Mouse (Mus musculus): ENCODE results near the gene Klhl22. TPM values are rescaled to one million over a fixed set of nuclear protein-coding genes. Genes with fewer than 3 reads are reported as not detected.

Gene Klhl22
- polyA plus RNA-seq, 1 experiment from 2014 or later: 83.9 TPM

DNA sequence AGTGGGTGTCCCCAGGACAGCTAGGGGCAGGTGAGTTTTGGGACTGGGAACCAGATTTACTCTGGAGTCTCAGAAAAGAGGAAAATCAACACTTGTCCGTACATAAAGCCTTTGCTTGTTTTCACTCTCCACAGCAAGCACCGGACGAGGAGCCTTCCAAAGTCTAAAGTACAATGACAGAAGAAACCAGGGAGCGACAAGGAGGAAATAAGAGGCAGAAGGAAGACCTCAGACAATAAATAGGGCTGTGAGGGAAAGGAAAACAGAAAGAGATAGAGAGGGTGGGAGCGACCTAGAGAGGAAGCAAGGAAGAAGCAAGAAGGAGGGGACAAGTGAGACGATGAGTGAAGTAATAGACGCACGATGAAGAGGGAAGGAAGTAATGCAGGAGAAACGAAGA lies 516 bp upstream of the Klhl22 start:
- H3K27ac ChIP-seq: peak overlapping the region; percentile 84
- 0 out of 2 replicates have a peak, but pooled peaks have one; percentile 9 for ATAC-seq (ENCODE audit: insufficient number of reproducible peaks, low FRiP score, low TSS enrichment, low read depth)

DNA sequence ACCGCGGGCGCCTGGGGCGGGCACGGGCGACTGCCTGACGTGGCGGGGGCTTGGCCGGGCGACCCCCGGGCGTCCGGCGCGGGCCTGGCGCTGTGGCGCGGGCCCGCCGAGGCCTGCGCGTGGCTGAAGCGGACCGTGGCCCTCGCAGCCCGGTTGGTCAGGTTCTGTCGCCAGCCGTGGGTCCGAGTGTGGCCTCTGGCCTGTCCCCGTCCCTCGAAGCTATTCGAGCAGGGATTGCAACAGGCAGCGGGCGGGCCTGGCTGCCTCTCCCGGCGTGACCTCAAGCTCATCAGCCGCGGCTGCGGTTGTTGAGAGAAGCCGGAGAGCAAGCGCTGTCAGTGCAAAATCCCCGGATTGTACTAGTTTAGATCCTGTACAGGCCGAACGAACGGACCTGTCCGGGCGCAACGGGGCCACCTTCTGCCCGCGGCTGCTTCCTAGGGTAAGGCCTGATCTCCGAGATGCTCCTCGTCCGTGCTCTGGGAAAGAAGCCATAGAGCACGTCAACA lies 449 bp downstream of the Klhl22 start:
- Histone ChIP-seq H3K4me2 (peak overlapping the region; percentile 75), H3K36me3 (peaks cover 8% of the 10 kb centered on the region), H3K27ac (peak overlapping the region; percentile 84), H3K27me3 (no peaks in the 10 kb centered on the region), H3K9ac (peak overlapping the region; percentile 85), H3K9me3 (no peaks in the 10 kb centered on the region), H3K4me1 (peaks cover 35% of the 10 kb centered on the region), H3K4me3 (peak overlapping the region; percentile 75)
- ATAC-seq (ENCODE audit: insufficient number of reproducible peaks, low FRiP score, low TSS enrichment, low read depth): peak; percentile 59
- 1% methylated on average over 37 of the region's 54 CpGs for WGBS

More for the DNA sequence above, 516 bp upstream of the Klhl22 start:
- H3K27me3 ChIP-seq: no peaks in the 10 kb centered on the region
- H3K4me2 ChIP-seq: peak overlapping the region; percentile 75
- peaks cover 31% of the 10 kb centered on the region for H3K4me1 ChIP-seq
- H3K9me3 ChIP-seq: no peaks in the 10 kb centered on the region
- 47% methylated on average over 9 of the region's 9 CpGs for WGBS
- peak overlapping the region; percentile 75 for H3K4me3 ChIP-seq
- H3K36me3 ChIP-seq: peaks cover under 1% of the 10 kb centered on the region; the same call in 1 of the 2 replicates
- peak overlapping the region; percentile 85 for H3K9ac ChIP-seq

GRCm38 (mm10) chr16:17760657-17761056 lies 1.2 kb downstream of the Klhl22 start:
- Histone ChIP-seq H3K4me1 (peaks cover 35% of the 10 kb centered on the region), H3K36me3 (peaks cover 11% of the 10 kb centered on the region), H3K27ac (no peak overlapping the region), H3K27me3 (no peaks in the 10 kb centered on the region), H3K4me2 (peak overlapping the region; percentile 75), H3K4me3 (peak overlapping the region; percentile 75), H3K9me3 (no peaks in the 10 kb centered on the region), H3K9ac (peak overlapping the region; percentile 85; the same call in 1 of the 2 replicates)
- no peak for ATAC-seq (ENCODE audit: insufficient number of reproducible peaks, low FRiP score, low TSS enrichment, low read depth)
- 37% methylated on average over 8 of the region's 8 CpGs for WGBS

GRCm38 (mm10) chr16:17761074-17761473 lies 1.7 kb downstream of the Klhl22 start:
- H3K9me3 ChIP-seq: no peaks in the 10 kb centered on the region
- 27% methylated on average over 1 of the region's 1 CpGs for WGBS
- H3K4me1 ChIP-seq: peaks cover 35% of the 10 kb centered on the region
- H3K9ac ChIP-seq: no peak overlapping the region
- H3K4me2 ChIP-seq: peak overlapping the region; percentile 75; the same call in 1 of the 2 replicates
- ATAC-seq (ENCODE audit: insufficient number of reproducible peaks, low FRiP score, low TSS enrichment, low read depth): no peak
- H3K36me3 ChIP-seq: peaks cover 13% of the 10 kb centered on the region
- H3K27ac ChIP-seq: no peak overlapping the region
- peak overlapping the region; percentile 75; the same call in 1 of the 2 replicates for H3K4me3 ChIP-seq
- no peaks in the 10 kb centered on the region for H3K27me3 ChIP-seq

GRCm38 (mm10) chr16:17764108-17764511 lies 4.7 kb downstream of the Klhl22 start:
- Histone ChIP-seq H3K9ac (no peak overlapping the region), H3K4me1 (peaks cover 31% of the 10 kb centered on the region), H3K9me3 (no peaks in the 10 kb centered on the region), H3K27me3 (no peaks in the 10 kb centered on the region), H3K4me2 (no peak overlapping the region), H3K27ac (no peak overlapping the region), H3K4me3 (no peak overlapping the region), H3K36me3 (peaks cover 34% of the 10 kb centered on the region)
- 82% methylated on average over 4 of the region's 4 CpGs for WGBS
- no peak for ATAC-seq (ENCODE audit: insufficient number of reproducible peaks, low FRiP score, low TSS enrichment, low read depth)

DNA sequence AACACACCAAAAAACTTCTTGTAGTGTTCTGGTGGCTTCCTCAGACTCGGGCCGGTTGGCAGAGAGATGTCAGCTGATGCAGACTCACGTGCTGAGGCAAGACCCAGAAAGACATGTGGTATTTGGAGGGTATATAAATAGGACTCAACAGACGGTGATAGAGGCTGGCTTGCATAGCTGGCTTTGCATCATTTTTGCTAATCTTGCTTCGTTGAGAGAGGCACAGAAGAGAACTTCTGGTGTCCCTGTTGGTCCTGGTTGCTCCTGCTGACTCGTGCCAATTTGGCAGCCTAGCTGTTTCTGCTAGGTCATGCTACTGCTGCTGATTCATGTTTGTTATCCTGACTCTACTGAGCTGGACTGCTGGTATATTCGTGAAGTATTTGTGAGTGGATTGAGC lies 9.4 kb downstream of the Klhl22 start:
- Histone ChIP-seq H3K9me3 (no peaks in the 10 kb centered on the region), H3K4me2 (no peak overlapping the region), H3K27me3 (no peaks in the 10 kb centered on the region), H3K27ac (no peak overlapping the region), H3K36me3 (peaks cover 58% of the 10 kb centered on the region), H3K4me3 (no peak overlapping the region), H3K9ac (no peak overlapping the region), H3K4me1 (peaks cover 7% of the 10 kb centered on the region; the same call in 1 of the 2 replicates)
- no peak for ATAC-seq (ENCODE audit: insufficient number of reproducible peaks, low FRiP score, low TSS enrichment, low read depth)
- 75% methylated on average over 7 of the region's 7 CpGs for WGBS

DNA sequence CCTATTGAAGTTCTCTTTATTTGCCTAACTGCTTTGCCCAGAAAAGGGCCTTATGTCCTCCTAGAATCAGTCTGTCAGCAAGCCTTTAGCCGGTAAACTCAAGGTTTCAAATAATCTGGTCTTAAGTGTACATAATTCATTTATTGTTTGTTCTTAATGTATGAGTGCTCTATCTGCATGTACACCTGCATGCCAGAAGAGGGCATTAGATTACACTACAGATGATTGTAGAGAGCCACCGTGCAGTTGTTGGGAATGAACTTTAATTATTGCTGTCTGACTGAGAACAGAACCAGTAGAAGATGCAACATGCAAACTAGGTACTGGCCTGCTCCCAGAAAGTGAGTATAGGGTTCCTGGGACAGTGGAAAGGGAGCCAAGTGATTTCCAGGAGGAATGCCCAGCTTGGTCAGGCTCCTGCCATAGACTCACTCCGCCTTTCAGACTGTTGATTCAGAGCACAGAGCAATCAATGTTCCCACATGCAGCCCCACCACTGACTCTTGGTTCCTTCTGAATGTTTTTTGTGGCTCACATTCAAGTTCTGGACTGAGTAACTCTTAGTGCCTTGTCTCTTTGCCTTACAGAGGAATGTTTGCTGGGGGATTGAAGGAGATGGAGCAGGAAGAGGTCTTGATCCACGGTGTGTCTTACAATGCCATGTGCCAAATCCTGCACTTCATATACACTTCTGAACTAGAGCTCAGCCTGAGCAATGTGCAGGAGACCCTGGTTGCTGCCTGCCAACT lies 11.9 kb downstream of the Klhl22 start:
- 0 out of 2 replicates have a peak, but pooled peaks have one; percentile 35 for ATAC-seq (ENCODE audit: insufficient number of reproducible peaks, low FRiP score, low TSS enrichment, low read depth)
- Histone ChIP-seq H3K4me2 (no peak overlapping the region), H3K36me3 (peaks cover 64% of the 10 kb centered on the region), H3K9ac (no peak overlapping the region), H3K27me3 (no peaks in the 10 kb centered on the region), H3K4me1 (0 out of 2 replicates have a peak, but pooled peaks cover 3% of the 10 kb centered on the region), H3K9me3 (no peaks in the 10 kb centered on the region), H3K27ac (peak overlapping the region; percentile 6; the same call in 1 of the 2 replicates), H3K4me3 (no peak overlapping the region)
- 66% methylated on average over 4 of the region's 4 CpGs for WGBS

DNA sequence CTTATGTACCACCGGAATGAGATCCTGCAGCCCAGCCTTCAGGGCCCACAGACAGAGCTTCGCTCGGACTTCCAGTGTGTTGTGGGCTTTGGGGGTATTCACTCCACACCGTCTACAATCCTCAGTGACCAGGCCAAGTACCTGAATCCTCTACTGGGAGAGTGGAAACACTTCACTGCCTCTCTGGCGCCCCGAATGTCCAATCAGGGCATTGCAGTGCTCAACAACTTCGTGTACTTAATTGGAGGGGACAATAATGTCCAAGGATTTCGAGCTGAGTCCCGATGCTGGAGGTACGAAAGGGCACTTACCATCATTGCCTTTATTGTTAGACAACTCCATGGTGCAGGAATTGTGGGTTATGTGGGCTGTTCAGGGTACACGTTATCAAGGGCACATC lies 17.4 kb downstream of the Klhl22 start:
- no peak overlapping the region for H3K9ac ChIP-seq
- H3K27me3 ChIP-seq: no peaks in the 10 kb centered on the region
- H3K4me2 ChIP-seq: no peak overlapping the region
- no peak for ATAC-seq (ENCODE audit: insufficient number of reproducible peaks, low FRiP score, low TSS enrichment, low read depth)
- H3K9me3 ChIP-seq: no peaks in the 10 kb centered on the region
- peaks cover 75% of the 10 kb centered on the region for H3K36me3 ChIP-seq
- WGBS: 66% methylated on average over 11 of the region's 11 CpGs
- H3K27ac ChIP-seq: no peak overlapping the region
- H3K4me1 ChIP-seq: 0 out of 2 replicates have a peak, but pooled peaks cover 1% of the 10 kb centered on the region
- no peak overlapping the region for H3K4me3 ChIP-seq

DNA sequence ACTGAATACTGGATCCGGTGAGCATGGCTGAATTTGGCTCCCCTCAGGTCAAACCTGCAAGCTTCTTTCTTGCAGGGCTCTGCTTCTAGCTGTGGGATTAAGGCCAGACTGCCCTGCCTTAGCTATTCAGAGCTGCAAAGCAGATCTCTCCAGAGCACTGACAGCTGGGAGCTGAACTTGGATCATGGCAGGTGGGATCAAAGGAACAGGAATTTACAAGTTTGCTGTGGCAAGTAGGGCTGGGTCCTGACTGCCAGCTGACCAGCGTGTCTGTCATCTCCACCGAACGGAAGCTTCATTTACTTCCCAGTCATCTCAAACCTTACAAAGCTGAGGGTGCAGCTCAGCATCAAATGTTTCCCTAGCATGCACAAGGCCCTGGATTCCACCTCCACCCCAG lies 18.8 kb downstream of the Klhl22 start:
- Histone ChIP-seq H3K27ac (no peak overlapping the region), H3K4me1 (no peaks in the 10 kb centered on the region), H3K36me3 (peaks cover 77% of the 10 kb centered on the region), H3K4me2 (no peak overlapping the region), H3K9me3 (no peaks in the 10 kb centered on the region), H3K9ac (no peak overlapping the region), H3K4me3 (no peak overlapping the region), H3K27me3 (no peaks in the 10 kb centered on the region)
- ATAC-seq (ENCODE audit: insufficient number of reproducible peaks, low FRiP score, low TSS enrichment, low read depth): no peak
- 59% methylated on average over 4 of the region's 4 CpGs for WGBS

GRCm38 (mm10) chr16:17779692-17780091 lies 20.3 kb downstream of the Klhl22 start:
- H3K27ac ChIP-seq: no peak overlapping the region
- no peak overlapping the region for H3K9ac ChIP-seq
- H3K36me3 ChIP-seq: peaks cover 82% of the 10 kb centered on the region
- H3K27me3 ChIP-seq: no peaks in the 10 kb centered on the region
- no peaks in the 10 kb centered on the region for H3K9me3 ChIP-seq
- no peak overlapping the region for H3K4me3 ChIP-seq
- no peaks in the 10 kb centered on the region for H3K4me1 ChIP-seq
- H3K4me2 ChIP-seq: no peak overlapping the region
- no peak for ATAC-seq (ENCODE audit: insufficient number of reproducible peaks, low FRiP score, low TSS enrichment, low read depth)
- WGBS: 72% methylated on average over 1 of the region's 1 CpGs

- Histone ChIP-seq H3K4me2 (no peak overlapping the region), H3K27me3 (no peaks in the 10 kb centered on the region), H3K4me1 (no peaks in the 10 kb centered on the region), H3K36me3 (peaks cover 85% of the 10 kb centered on the region), H3K27ac (no peak overlapping the region), H3K9ac (no peak overlapping the region), H3K4me3 (no peak overlapping the region), H3K9me3 (no peaks in the 10 kb centered on the region)
- 51% methylated on average over 3 of the region's 3 CpGs for WGBS
- ATAC-seq (ENCODE audit: insufficient number of reproducible peaks, low FRiP score, low TSS enrichment, low read depth): no peak
Observed at GRCm38 (mm10) chr16:17785337-17785736, 25.9 kb downstream of the Klhl22 start.

DNA sequence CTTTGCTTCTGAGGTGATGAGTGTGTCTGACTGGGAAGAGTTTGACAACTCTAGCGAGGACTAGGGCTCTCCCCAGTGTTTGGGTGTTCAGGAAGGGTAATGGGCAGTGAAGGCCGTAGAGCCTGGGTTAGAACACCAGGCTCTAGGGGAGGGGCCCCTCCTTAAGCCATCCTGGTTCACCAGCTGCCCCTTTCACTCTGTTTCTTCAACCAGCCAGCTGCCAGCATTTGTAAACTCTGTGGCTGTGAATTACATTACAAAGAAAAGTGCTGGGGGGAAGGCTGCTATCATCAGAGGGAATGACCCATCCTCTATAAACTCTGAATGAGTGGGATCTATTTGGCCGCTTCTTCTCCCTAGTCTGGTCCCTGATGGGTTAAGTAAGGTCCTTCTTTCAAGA lies 33.3 kb downstream of the Klhl22 start:
- no peak overlapping the region for H3K4me2 ChIP-seq
- peaks cover 22% of the 10 kb centered on the region for H3K4me1 ChIP-seq
- H3K4me3 ChIP-seq: no peak overlapping the region
- H3K36me3 ChIP-seq: peaks cover 54% of the 10 kb centered on the region
- H3K9ac ChIP-seq: no peak overlapping the region
- H3K27me3 ChIP-seq: no peaks in the 10 kb centered on the region
- no peak for ATAC-seq (ENCODE audit: insufficient number of reproducible peaks, low FRiP score, low TSS enrichment, low read depth)
- no peaks in the 10 kb centered on the region for H3K9me3 ChIP-seq
- no peak overlapping the region for H3K27ac ChIP-seq
- WGBS: 68% methylated on average over 3 of the region's 3 CpGs

Measured in limb, embryonic 15.5 days (tissue).